Mouse (Mus musculus) erythroblast, embryonic 14.5 days (primary cell): Measurements from ENCODE around the gene Mrtfa. TPM values are rescaled to one million over a fixed set of nuclear protein-coding genes. Genes with fewer than 3 reads are reported as not detected.

Experiments
- H3K27me3 ChIP-seq: 2 replicates; pipeline ENCODE4 v1.6.1; 2012; ENCODE audit warnings: inconsistent platforms; ENCODE audit not compliant: control insufficient read depth
- H3K36me3 ChIP-seq: 2 replicates; pipeline ENCODE4 v1.6.1; 2012; ENCODE audit warnings: mild to moderate bottlenecking, inconsistent platforms; ENCODE audit not compliant: control insufficient read depth
- H3K4me1 ChIP-seq: 2 replicates; pipeline ENCODE4 v1.6.1; 2012; ENCODE audit warnings: inconsistent platforms; ENCODE audit not compliant: control insufficient read depth
- H3K4me3 ChIP-seq: replicated peaks from 2 replicates; pipeline ENCODE3; 2012; ENCODE audit warnings: moderate library complexity, mild to moderate bottlenecking, inconsistent platforms
- H3K9me3 ChIP-seq: 2 replicates; pipeline ENCODE4 v1.6.1; 2012; ENCODE audit warnings: low read length, inconsistent platforms, mixed read lengths; ENCODE audit not compliant: control insufficient read depth
- GATA1 ChIP-seq: IDR thresholded peaks from 2 replicates; pipeline ENCODE4 v1.6.1; 2012; ENCODE audit warnings: low read length, inconsistent platforms, mixed read lengths
- TAL1 ChIP-seq: IDR thresholded peaks from 3 replicates; pipeline ENCODE4 v1.6.1; 2012; ENCODE audit warnings: low read length, inconsistent platforms, mixed read lengths
- polyA plus RNA-seq: library from polyadenylated mRNA; stranded (reverse); fragments of >175 nt; gene quantifications from 2 replicates; pipeline ENCODE4 v1.2.3, GENCODE M21; 2012

The Mrtfa gene
- polyA plus RNA-seq, 1 experiment: 0.47 TPM

- Histone ChIP-seq H3K36me3 (peaks cover 84% of the 10 kb centered on the region), H3K4me1 (no peaks in the 10 kb centered on the region; the same call in 1 of the 2 replicates), H3K27me3 (no peaks in the 10 kb centered on the region), H3K9me3 (no peaks in the 10 kb centered on the region), H3K4me3 (no peak overlapping the region)
- no peak for TF ChIP-seq TAL1
- no peak for TF ChIP-seq GATA1
Observed at GRCm38 (mm10) chr15:81012359-81012758, 178.2 kb downstream of the Mrtfa start.

GRCm38 (mm10) chr15:81011523-81011922 lies 179.0 kb downstream of the Mrtfa start:
- TF ChIP-seq TAL1 (no peak), GATA1 (no peak)
- Histone ChIP-seq H3K4me3 (no peak overlapping the region), H3K27me3 (no peaks in the 10 kb centered on the region), H3K36me3 (peaks cover 81% of the 10 kb centered on the region), H3K4me1 (no peaks in the 10 kb centered on the region; the same call in 1 of the 2 replicates), H3K9me3 (no peaks in the 10 kb centered on the region)

- Histone ChIP-seq H3K9me3 (no peaks in the 10 kb centered on the region), H3K4me3 (no peak overlapping the region), H3K36me3 (peaks cover 82% of the 10 kb centered on the region), H3K4me1 (no peaks in the 10 kb centered on the region; the same call in 1 of the 2 replicates), H3K27me3 (no peaks in the 10 kb centered on the region)
- TF ChIP-seq TAL1 (no peak), GATA1 (no peak)
Observed at GRCm38 (mm10) chr15:81010114-81010513, 180.4 kb downstream of the Mrtfa start.

- H3K4me3 ChIP-seq: no peak overlapping the region
- no peaks in the 10 kb centered on the region for H3K27me3 ChIP-seq
- no peaks in the 10 kb centered on the region for H3K4me1 ChIP-seq
- TF ChIP-seq GATA1: no peak
- TF ChIP-seq TAL1: no peak
- no peaks in the 10 kb centered on the region for H3K9me3 ChIP-seq
- peaks cover 76% of the 10 kb centered on the region for H3K36me3 ChIP-seq
Observed at GRCm38 (mm10) chr15:81008689-81009123, 181.9 kb downstream of the Mrtfa start.

GRCm38 (mm10) chr15:81007905-81008304 lies 182.7 kb downstream of the Mrtfa start:
- no peak overlapping the region for H3K4me3 ChIP-seq
- no peaks in the 10 kb centered on the region for H3K9me3 ChIP-seq
- TF ChIP-seq TAL1: no peak
- TF ChIP-seq GATA1: no peak
- no peaks in the 10 kb centered on the region for H3K27me3 ChIP-seq
- H3K36me3 ChIP-seq: peaks cover 77% of the 10 kb centered on the region
- H3K4me1 ChIP-seq: peaks cover 5% of the 10 kb centered on the region

- Histone ChIP-seq H3K4me1 (peaks cover 5% of the 10 kb centered on the region), H3K9me3 (no peaks in the 10 kb centered on the region), H3K4me3 (no peak overlapping the region), H3K27me3 (no peaks in the 10 kb centered on the region), H3K36me3 (peaks cover 78% of the 10 kb centered on the region)
- TF ChIP-seq GATA1 (no peak), TAL1 (no peak)
Observed at GRCm38 (mm10) chr15:81007339-81007738, 183.2 kb downstream of the Mrtfa start.

- TF ChIP-seq TAL1: no peak
- Histone ChIP-seq H3K9me3 (no peaks in the 10 kb centered on the region), H3K36me3 (peaks cover 69% of the 10 kb centered on the region), H3K27me3 (no peaks in the 10 kb centered on the region), H3K4me1 (peaks cover 5% of the 10 kb centered on the region), H3K4me3 (no peak overlapping the region)
Observed at GRCm38 (mm10) chr15:81006127-81006735, 184.3 kb downstream of the Mrtfa start.

- TF ChIP-seq GATA1 (no peak), TAL1 (no peak)
- no peaks in the 10 kb centered on the region for H3K27me3 ChIP-seq
- no peak overlapping the region for H3K4me3 ChIP-seq
- H3K36me3 ChIP-seq: peaks cover 20% of the 10 kb centered on the region
- no peaks in the 10 kb centered on the region for H3K9me3 ChIP-seq
- peaks cover 33% of the 10 kb centered on the region for H3K4me1 ChIP-seq
Observed at GRCm38 (mm10) chr15:81000419-81001138, 190.0 kb downstream of the Mrtfa start.

GRCm38 (mm10) chr15:80997077-80997476 lies 193.5 kb downstream of the Mrtfa start:
- H3K4me1 ChIP-seq: peaks cover 28% of the 10 kb centered on the region
- no peaks in the 10 kb centered on the region for H3K36me3 ChIP-seq
- no peak for TF ChIP-seq GATA1
- TF ChIP-seq TAL1: no peak
- no peak overlapping the region for H3K4me3 ChIP-seq
- H3K9me3 ChIP-seq: no peaks in the 10 kb centered on the region
- H3K27me3 ChIP-seq: no peaks in the 10 kb centered on the region
